Mouse (Mus musculus) bone marrow, adult 2 months (tissue): ENCODE measurements around the gene Xlr3a.

ENCODE experiments used
- CTCF ChIP-seq: fragments of 200-500 bp; IDR thresholded peaks from 2 replicates; pipeline ENCODE4 v1.5.1; 2011; ENCODE audit warnings: low read length, control low read depth; ENCODE audit not compliant: control insufficient read depth, insufficient read depth
- POLR2A ChIP-seq: fragments of 200-500 bp; IDR thresholded peaks from 2 replicates; pipeline ENCODE4 v1.6.1; 2011; ENCODE audit warnings: low read depth, mild to moderate bottlenecking, control low read depth, low read length, borderline replicate concordance; ENCODE audit not compliant: control insufficient read depth

- no peak for TF ChIP-seq CTCF
- no peak for TF ChIP-seq POLR2A
Measured at GRCm38 (mm10) chrX:73064415-73064793, 32.5 kb downstream of the Xlr3a start, which contains the start of gene Pnma3.
